Mouse (Mus musculus): ENCODE measurements at regions not wholly inside any gene's neighbourhood (a gene's known extent, or its start where the extent isn't known, plus 50 kb on each side); places are given as distances from the start of the nearest gene placed in this dataset.

DNA sequence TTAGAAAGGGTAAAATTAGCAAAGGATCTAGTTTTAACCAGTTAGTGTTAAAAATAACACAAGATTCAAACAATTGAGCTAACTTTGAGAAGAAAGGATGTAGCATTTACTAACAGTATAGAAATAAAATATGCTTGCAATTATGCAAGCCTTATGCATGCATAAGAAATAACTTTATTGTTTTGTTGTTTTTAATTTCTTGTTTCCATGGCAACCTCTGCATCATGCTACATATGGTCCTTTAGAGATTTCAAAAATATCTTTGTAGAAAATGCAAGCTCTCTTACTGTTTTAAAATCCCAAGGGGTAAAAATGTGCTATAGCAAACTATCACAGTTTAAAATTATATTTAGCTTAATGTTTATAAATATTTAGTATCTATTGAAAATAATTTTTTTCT, 395.0 kb upstream of the Spock3 start:
- DNase-seq (ENCODE audit: low read depth, low spot score) = peak; percentile 31

DNA sequence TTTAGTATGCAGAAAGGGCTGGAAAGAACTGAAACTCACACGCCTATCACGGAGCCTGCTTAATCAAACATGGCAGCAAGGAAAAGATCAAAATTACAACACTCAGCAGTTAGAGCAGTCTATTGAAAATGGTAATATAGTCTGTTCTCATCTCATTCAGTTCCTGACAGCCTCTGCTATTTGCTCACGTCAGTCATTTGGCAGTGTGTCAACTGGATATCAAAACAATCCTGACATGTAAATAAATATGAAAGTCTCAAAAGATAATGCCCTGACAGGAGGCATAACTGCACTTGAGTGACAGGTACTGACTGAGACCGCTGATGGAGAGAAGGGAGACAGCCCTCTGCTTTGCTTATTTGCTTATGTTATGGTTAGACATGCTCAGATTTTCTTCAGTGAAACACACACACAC, 375.0 kb upstream of the Spock3 start:
- no peak for DNase-seq (ENCODE audit: low read depth, low spot score)

DNA sequence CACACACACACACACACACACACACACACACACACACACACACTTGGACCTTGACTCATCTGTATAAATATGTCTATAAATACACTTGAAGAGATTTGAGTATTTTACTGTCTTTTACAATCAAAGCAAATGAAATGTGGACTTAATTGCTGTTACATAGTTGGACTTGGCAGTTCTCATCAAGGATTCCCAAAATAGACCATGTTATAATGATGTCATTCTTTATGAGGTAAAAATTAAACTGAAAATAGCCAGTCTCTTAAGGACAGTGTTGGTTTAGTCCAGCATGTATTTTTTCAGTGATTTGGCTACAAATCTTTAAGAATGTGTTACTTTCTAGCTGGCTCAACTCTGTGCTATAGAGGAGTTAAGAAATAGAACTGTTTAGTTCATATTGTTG, 351.5 kb upstream of the Spock3 start:
- no peak for DNase-seq (ENCODE audit: low read depth, low spot score)

DNA sequence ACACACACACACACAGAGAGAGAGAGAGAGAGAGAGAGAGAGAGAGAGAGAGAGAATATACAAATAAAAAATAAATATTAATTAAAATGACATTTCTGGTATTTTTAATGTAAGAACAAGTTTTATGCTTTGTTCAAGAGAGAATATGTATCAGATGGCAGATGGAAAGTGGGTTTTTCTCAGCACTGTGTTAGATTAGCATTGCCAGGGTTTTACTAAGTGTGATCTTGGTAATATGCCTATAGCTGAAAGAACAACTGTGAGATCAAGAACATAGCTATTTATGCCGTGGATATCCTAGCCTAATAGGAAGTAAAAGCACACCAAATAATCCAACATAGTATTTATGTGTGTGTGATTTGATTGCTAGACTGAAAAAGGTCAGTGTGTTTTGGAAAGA, 344.7 kb upstream of the Spock3 start:
- DNase-seq (ENCODE audit: low read depth, low spot score) = peak; percentile 45

DNA sequence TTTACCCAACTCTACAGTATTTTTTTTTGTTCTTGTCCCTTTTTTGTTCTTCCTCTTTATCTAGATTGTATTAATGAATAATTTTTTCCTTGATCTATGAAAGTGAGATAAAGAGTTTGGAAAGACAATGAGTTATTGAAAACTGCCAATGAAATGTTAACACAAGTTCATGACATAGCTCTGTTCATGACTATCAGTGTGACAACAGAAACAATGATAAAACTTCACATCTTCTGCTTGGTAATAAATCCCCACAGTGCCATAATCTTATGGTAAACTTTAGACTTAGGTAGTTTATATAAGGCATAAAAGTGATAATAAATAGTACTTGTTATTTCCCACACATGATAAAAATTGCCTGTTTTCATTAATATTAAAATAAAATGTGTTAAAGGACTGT, 330.8 kb upstream of the Spock3 start:
- no peak for DNase-seq (ENCODE audit: low read depth, low spot score)

DNA sequence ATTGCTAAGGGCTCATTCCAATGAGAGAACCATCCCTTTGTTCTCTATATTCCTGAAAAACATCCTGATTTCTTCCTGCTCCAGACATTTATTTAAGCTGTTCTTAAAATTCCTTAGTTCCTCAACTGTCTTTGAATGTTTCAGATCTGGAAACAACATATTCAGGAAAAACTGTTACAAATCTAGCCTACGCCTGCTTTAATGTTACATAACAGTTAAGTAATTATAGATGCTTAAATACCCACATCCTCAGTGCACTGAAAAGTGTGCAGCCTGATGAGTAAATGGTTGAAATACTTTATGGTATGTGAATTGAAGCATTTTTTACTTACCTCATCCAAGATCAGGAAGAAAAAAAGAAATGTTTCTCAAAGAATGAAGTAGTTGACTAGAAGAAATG, 329.6 kb upstream of the Spock3 start:
- DNase-seq (ENCODE audit: low read depth, low spot score) = peak; percentile 52
